Mouse (Mus musculus) heart, embryonic 10.5 days (tissue): ENCODE measurements around the gene Tecrl. TPM values are rescaled to one million over a fixed set of nuclear protein-coding genes. Genes with fewer than 3 reads are reported as not detected.

Source experiments
- DNase-seq: peaks from one replicate; pipeline ENCODE4 v3.0.0-alpha.2; 2017; ENCODE audit warnings: low spot score
- H3K27ac ChIP-seq: fragments of 300-500 bp; sonication (generic); 2 replicates; pipeline ENCODE4 v1.5.1; 2016; ENCODE audit warnings: mild to moderate bottlenecking
- H3K27me3 ChIP-seq: fragments of 300-500 bp; sonication (generic); 2 replicates; pipeline ENCODE4 v1.6.1; 2016; ENCODE audit warnings: mild to moderate bottlenecking; ENCODE audit not compliant: poor library complexity, insufficient read depth, severe bottlenecking
- H3K36me3 ChIP-seq: fragments of 300-500 bp; sonication (generic); 2 replicates; pipeline ENCODE4 v1.6.1; 2016; ENCODE audit warnings: mild to moderate bottlenecking, moderate library complexity
- H3K4me1 ChIP-seq: fragments of 300-500 bp; sonication (generic); 2 replicates; pipeline ENCODE4 v1.6.1; 2016; ENCODE audit warnings: mild to moderate bottlenecking
- H3K4me3 ChIP-seq: fragments of 300-500 bp; sonication (generic); 2 replicates; pipeline ENCODE4 v1.5.1; 2016; ENCODE audit warnings: mild to moderate bottlenecking, moderate library complexity
- H3K9me3 ChIP-seq: fragments of 300-500 bp; sonication (generic); 2 replicates; pipeline ENCODE4 v1.6.1; 2016; ENCODE audit warnings: mild to moderate bottlenecking, moderate library complexity
- whole genome bisulfite sequencing: fragments of 180-500 bp; shearing (Covaris S2); methylation state at CpG from one replicate; pipeline ENCODE4 v1.1.7; 2016; 5-methylcytosine and 5-hydroxymethylcytosine counted together
- polyA plus RNA-seq: library from polyadenylated mRNA; unstranded; fragments of >200 nt; fragmentation: Nextera tagmentation; extraction: Ambion mirVana; gene quantifications from 2 replicates; pipeline ENCODE4 v1.2.1, GENCODE M21; 2016

Tecrl gene
- 23.3 and 35.6 TPM in 2 replicates for polyA plus RNA-seq

GRCm38 (mm10) chr5:83354846-83355561 lies at the start of gene Tecrl:
Tecrl (minus strand) TSS chr5:83355195.
- peak; percentile 87 for DNase-seq
- Histone ChIP-seq H3K27me3 (no peaks in the 10 kb centered on the region), H3K36me3 (no peaks in the 10 kb centered on the region), H3K9me3 (no peaks in the 10 kb centered on the region), H3K4me1 (no peaks in the 10 kb centered on the region), H3K27ac (peak within 1 kb of the TSS; percentile 83), H3K4me3 (peak within 1 kb of the TSS; percentile 53)
- WGBS: 20% methylated on average over 9 of the region's 9 CpGs

- Histone ChIP-seq H3K9me3 (no peaks in the 10 kb centered on the region), H3K27ac (no peak overlapping the region), H3K27me3 (no peaks in the 10 kb centered on the region), H3K36me3 (no peaks in the 10 kb centered on the region), H3K4me1 (no peaks in the 10 kb centered on the region), H3K4me3 (no peak overlapping the region)
- 44% methylated on average over 2 of the region's 2 CpGs for WGBS
- no peak for DNase-seq
Observed at GRCm38 (mm10) chr5:83385021-83385420, 30.0 kb upstream of the Tecrl start.

GRCm38 (mm10) chr5:83351615-83352014 lies 3.4 kb downstream of the Tecrl start:
- no peaks in the 10 kb centered on the region for H3K9me3 ChIP-seq
- DNase-seq: peak; percentile 78
- no peak overlapping the region for H3K4me3 ChIP-seq
- H3K36me3 ChIP-seq: no peaks in the 10 kb centered on the region
- no peaks in the 10 kb centered on the region for H3K4me1 ChIP-seq
- no peaks in the 10 kb centered on the region for H3K27me3 ChIP-seq
- WGBS: 7% methylated on average over 2 of the region's 2 CpGs
- no peak overlapping the region for H3K27ac ChIP-seq

- peaks cover 6% of the 10 kb centered on the region; the same call in 1 of the 2 replicates for H3K36me3 ChIP-seq
- no peaks in the 10 kb centered on the region for H3K4me1 ChIP-seq
- no peaks in the 10 kb centered on the region for H3K9me3 ChIP-seq
- no peak overlapping the region for H3K4me3 ChIP-seq
- no peak overlapping the region for H3K27ac ChIP-seq
- 55% methylated on average over 4 of the region's 4 CpGs for WGBS
- no peak for DNase-seq
- H3K27me3 ChIP-seq: no peaks in the 10 kb centered on the region
Observed at GRCm38 (mm10) chr5:83339144-83339543, 15.9 kb downstream of the Tecrl start.

- WGBS: 61% methylated on average over 2 of the region's 2 CpGs
- Histone ChIP-seq H3K27me3 (no peaks in the 10 kb centered on the region), H3K9me3 (no peaks in the 10 kb centered on the region), H3K27ac (no peak overlapping the region), H3K4me1 (no peaks in the 10 kb centered on the region), H3K36me3 (no peaks in the 10 kb centered on the region), H3K4me3 (no peak overlapping the region)
- no peak for DNase-seq
Observed at GRCm38 (mm10) chr5:83267148-83267776, 87.7 kb downstream of the Tecrl start.

- no peak for DNase-seq
- Histone ChIP-seq H3K27ac (no peak overlapping the region), H3K4me3 (no peak overlapping the region), H3K4me1 (no peaks in the 10 kb centered on the region), H3K9me3 (no peaks in the 10 kb centered on the region), H3K36me3 (no peaks in the 10 kb centered on the region), H3K27me3 (no peaks in the 10 kb centered on the region)
Observed at GRCm38 (mm10) chr5:83260059-83260458, 94.9 kb downstream of the Tecrl start.

GRCm38 (mm10) chr5:83254141-83254540 lies 100.9 kb downstream of the Tecrl start:
- no peak overlapping the region for H3K4me3 ChIP-seq
- no peak overlapping the region for H3K27ac ChIP-seq

GRCm38 (mm10) chr5:83238848-83239452 lies 116.0 kb downstream of the Tecrl start:
- Histone ChIP-seq H3K4me1 (no peaks in the 10 kb centered on the region), H3K27ac (no peak overlapping the region), H3K4me3 (no peak overlapping the region), H3K36me3 (no peaks in the 10 kb centered on the region), H3K27me3 (no peaks in the 10 kb centered on the region), H3K9me3 (no peaks in the 10 kb centered on the region)
- DNase-seq: no peak
- WGBS: 79% methylated on average over 5 of the region's 5 CpGs

More at GRCm38 (mm10) chr5:83254141-83254540, 100.9 kb downstream of the Tecrl start:
- Histone ChIP-seq H3K36me3 (no peaks in the 10 kb centered on the region), H3K9me3 (no peaks in the 10 kb centered on the region), H3K4me1 (no peaks in the 10 kb centered on the region), H3K27me3 (no peaks in the 10 kb centered on the region)
- DNase-seq: no peak
- WGBS: 85% methylated on average over 2 of the region's 2 CpGs
